Mouse (Mus musculus): ENCODE data around the gene Fuca1. TPM values are rescaled to one million over a fixed set of nuclear protein-coding genes. Genes with fewer than 3 reads are reported as not detected.

Gene Fuca1
- polyA plus RNA-seq, 1 experiment, result 29.8 TPM

GRCm38 (mm10) chr4:135949475-135949874, 28.9 kb downstream of the Fuca1 start:
- no peaks in the 10 kb centered on the region for H3K36me3 ChIP-seq (ENCODE audit: control insufficient read depth, insufficient read depth)
- H3K27me3 ChIP-seq (ENCODE audit: control insufficient read depth, insufficient read depth, insufficient read length), result no peaks in the 10 kb centered on the region
- no peak for TF ChIP-seq TCF3 (IDR thresholded peaks at IDR 0.05; ENCODE audit: insufficient read length, low read depth)
- TF ChIP-seq MYOD1 (IDR thresholded peaks at IDR 0.05; ENCODE audit: control insufficient read depth in 1 of 3, insufficient read length in 2 of 3, low read depth in 2 of 3), result no peak
- TF ChIP-seq MAX (IDR thresholded peaks at IDR 0.05; ENCODE audit: low read depth), result no peak
- no peak for TF ChIP-seq E2F4 (IDR thresholded peaks at IDR 0.05; ENCODE audit: insufficient read depth)
- no peak for TF ChIP-seq CEBPB (IDR thresholded peaks at IDR 0.05; ENCODE audit: insufficient read depth, poor library complexity, severe bottlenecking)
- TF ChIP-seq POLR2A (IDR thresholded peaks at IDR 0.05; ENCODE audit: insufficient read length, low read depth), result no peak
- no peak for TF ChIP-seq MYOG (IDR thresholded peaks at IDR 0.05; ENCODE audit: control insufficient read depth in 1 of 3, insufficient read depth in 1 of 3, insufficient read length in 2 of 3, low read depth in 2 of 3)
- no peak for TF ChIP-seq TCF12 (IDR thresholded peaks at IDR 0.05; ENCODE audit: insufficient read depth, poor library complexity, severe bottlenecking)
- no peak for TF ChIP-seq SRF (IDR thresholded peaks at IDR 0.05; ENCODE audit: control insufficient read depth, insufficient read length, low read depth)
- no peak for TF ChIP-seq REST (IDR thresholded peaks at IDR 0.05; ENCODE audit: insufficient read depth, insufficient read length)
- TF ChIP-seq POLR2AphosphoS2 (IDR thresholded peaks at IDR 0.05; ENCODE audit: insufficient read length, low read depth), result no peak
- H3K4me2 ChIP-seq (ENCODE audit: low read depth), result no peak overlapping the region
- no peak overlapping the region for H3K4me3 ChIP-seq
- no peak overlapping the region for H3ac ChIP-seq (ENCODE audit: control insufficient read depth, insufficient read length)
- H3K79me2 ChIP-seq (ENCODE audit: control insufficient read depth, insufficient read depth), result peaks cover 18% of the 10 kb centered on the region

- no peak overlapping the region for H3ac ChIP-seq (ENCODE audit: control insufficient read depth, insufficient read length)
- H3K4me2 ChIP-seq (ENCODE audit: low read depth), result no peak overlapping the region
- peaks cover 18% of the 10 kb centered on the region for H3K79me2 ChIP-seq (ENCODE audit: control insufficient read depth, insufficient read depth)
- H3K27me3 ChIP-seq (ENCODE audit: control insufficient read depth, insufficient read depth, insufficient read length), result no peaks in the 10 kb centered on the region
- H3K36me3 ChIP-seq (ENCODE audit: control insufficient read depth, insufficient read depth), result no peaks in the 10 kb centered on the region
- H3K4me3 ChIP-seq, result no peak overlapping the region
- no peak for TF ChIP-seq MYOD1 (IDR thresholded peaks at IDR 0.05; ENCODE audit: control insufficient read depth in 1 of 3, insufficient read length in 2 of 3, low read depth in 2 of 3)
- no peak for TF ChIP-seq SRF (IDR thresholded peaks at IDR 0.05; ENCODE audit: control insufficient read depth, insufficient read length, low read depth)
- no peak for TF ChIP-seq USF1 (IDR thresholded peaks at IDR 0.05; ENCODE audit: low read depth)
- no peak for TF ChIP-seq TCF12 (IDR thresholded peaks at IDR 0.05; ENCODE audit: insufficient read depth, poor library complexity, severe bottlenecking)
- TF ChIP-seq MAX (IDR thresholded peaks at IDR 0.05; ENCODE audit: low read depth), result no peak
- no peak for TF ChIP-seq MYOG (IDR thresholded peaks at IDR 0.05; ENCODE audit: control insufficient read depth in 1 of 3, insufficient read depth in 1 of 3, insufficient read length in 2 of 3, low read depth in 2 of 3)
- TF ChIP-seq CEBPB (IDR thresholded peaks at IDR 0.05; ENCODE audit: insufficient read depth, poor library complexity, severe bottlenecking), result no peak
- TF ChIP-seq E2F4 (IDR thresholded peaks at IDR 0.05; ENCODE audit: insufficient read depth), result no peak
- no peak for TF ChIP-seq POLR2AphosphoS2 (IDR thresholded peaks at IDR 0.05; ENCODE audit: insufficient read length, low read depth)
- no peak for TF ChIP-seq REST (IDR thresholded peaks at IDR 0.05; ENCODE audit: insufficient read depth, insufficient read length)
- no peak for TF ChIP-seq POLR2A (IDR thresholded peaks at IDR 0.05; ENCODE audit: insufficient read length, low read depth)
- TF ChIP-seq TCF3 (IDR thresholded peaks at IDR 0.05; ENCODE audit: insufficient read length, low read depth), result no peak
Observed at GRCm38 (mm10) chr4:135949911-135950310, 29.4 kb downstream of the Fuca1 start.

DNA sequence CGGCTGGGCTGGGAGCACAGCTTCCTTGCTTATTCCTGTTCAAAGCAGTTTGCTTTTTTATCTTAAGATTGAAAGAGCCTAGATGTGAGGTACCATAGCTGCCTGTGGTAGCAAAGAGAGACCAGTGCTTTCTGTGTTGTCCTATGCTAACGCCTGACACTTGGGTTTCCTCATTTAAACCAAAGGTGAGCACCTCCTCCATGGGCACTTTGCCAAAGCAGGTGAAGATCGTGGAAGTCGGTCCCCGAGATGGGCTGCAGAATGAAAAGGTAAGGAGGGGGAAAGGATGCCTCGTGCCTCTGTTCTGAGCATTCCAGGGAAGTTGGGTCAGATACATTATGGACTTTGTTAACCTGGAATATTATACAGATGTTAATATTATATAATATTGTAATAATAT, 29.8 kb downstream of the Fuca1 start:
- no peaks in the 10 kb centered on the region for H3K36me3 ChIP-seq (ENCODE audit: control insufficient read depth, insufficient read depth)
- H3K4me2 ChIP-seq (ENCODE audit: low read depth), result no peak overlapping the region
- no peak overlapping the region for H3K4me3 ChIP-seq
- no peaks in the 10 kb centered on the region for H3K27me3 ChIP-seq (ENCODE audit: control insufficient read depth, insufficient read depth, insufficient read length)
- TF ChIP-seq TCF3 (IDR thresholded peaks at IDR 0.05; ENCODE audit: insufficient read length, low read depth) (no peak), MYOG (IDR thresholded peaks at IDR 0.05; ENCODE audit: control insufficient read depth in 1 of 3, insufficient read depth in 1 of 3, insufficient read length in 2 of 3, low read depth in 2 of 3) (no peak), POLR2AphosphoS2 (IDR thresholded peaks at IDR 0.05; ENCODE audit: insufficient read length, low read depth) (no peak)
- peaks cover 18% of the 10 kb centered on the region for H3K79me2 ChIP-seq (ENCODE audit: control insufficient read depth, insufficient read depth)
- no peak overlapping the region for H3ac ChIP-seq (ENCODE audit: control insufficient read depth, insufficient read length)

DNA sequence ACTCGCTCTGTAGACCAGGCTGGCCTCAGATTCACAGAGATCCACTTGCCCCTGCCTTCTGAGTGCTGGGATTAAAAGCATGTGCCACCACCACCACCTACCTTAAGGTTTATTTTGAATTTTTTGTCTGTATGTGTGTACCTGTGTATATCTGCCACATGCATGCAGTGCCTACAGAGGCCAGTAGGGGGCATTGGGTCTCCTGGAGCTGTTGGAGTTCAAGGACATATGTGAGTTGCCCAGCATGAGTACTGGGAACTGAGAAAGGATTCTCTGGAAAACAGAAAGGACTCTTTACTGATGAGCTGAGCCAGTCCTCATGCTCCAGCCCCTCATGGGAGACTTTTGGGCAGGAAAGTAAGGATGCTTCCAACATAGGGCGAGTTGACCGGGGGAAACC, 31.0 kb downstream of the Fuca1 start:
- TF ChIP-seq MYOD1 (IDR thresholded peaks at IDR 0.05; ENCODE audit: control insufficient read depth in 1 of 3, insufficient read length in 2 of 3, low read depth in 2 of 3) (no peak), SRF (IDR thresholded peaks at IDR 0.05; ENCODE audit: control insufficient read depth, insufficient read length, low read depth) (no peak), POLR2A (IDR thresholded peaks at IDR 0.05; ENCODE audit: insufficient read length, low read depth) (no peak), USF1 (IDR thresholded peaks at IDR 0.05; ENCODE audit: low read depth) (no peak), POLR2AphosphoS2 (IDR thresholded peaks at IDR 0.05; ENCODE audit: insufficient read length, low read depth) (no peak), E2F4 (IDR thresholded peaks at IDR 0.05; ENCODE audit: insufficient read depth) (no peak), TCF3 (IDR thresholded peaks at IDR 0.05; ENCODE audit: insufficient read length, low read depth) (no peak), MYOG (IDR thresholded peaks at IDR 0.05; ENCODE audit: control insufficient read depth in 1 of 3, insufficient read depth in 1 of 3, insufficient read length in 2 of 3, low read depth in 2 of 3) (no peak), CEBPB (IDR thresholded peaks at IDR 0.05; ENCODE audit: insufficient read depth, poor library complexity, severe bottlenecking) (no peak), REST (IDR thresholded peaks at IDR 0.05; ENCODE audit: insufficient read depth, insufficient read length) (no peak), MAX (IDR thresholded peaks at IDR 0.05; ENCODE audit: low read depth) (no peak), TCF12 (IDR thresholded peaks at IDR 0.05; ENCODE audit: insufficient read depth, poor library complexity, severe bottlenecking) (no peak)
- H3ac ChIP-seq (ENCODE audit: control insufficient read depth, insufficient read length), result no peak overlapping the region
- H3K36me3 ChIP-seq (ENCODE audit: control insufficient read depth, insufficient read depth), result no peaks in the 10 kb centered on the region

DNA sequence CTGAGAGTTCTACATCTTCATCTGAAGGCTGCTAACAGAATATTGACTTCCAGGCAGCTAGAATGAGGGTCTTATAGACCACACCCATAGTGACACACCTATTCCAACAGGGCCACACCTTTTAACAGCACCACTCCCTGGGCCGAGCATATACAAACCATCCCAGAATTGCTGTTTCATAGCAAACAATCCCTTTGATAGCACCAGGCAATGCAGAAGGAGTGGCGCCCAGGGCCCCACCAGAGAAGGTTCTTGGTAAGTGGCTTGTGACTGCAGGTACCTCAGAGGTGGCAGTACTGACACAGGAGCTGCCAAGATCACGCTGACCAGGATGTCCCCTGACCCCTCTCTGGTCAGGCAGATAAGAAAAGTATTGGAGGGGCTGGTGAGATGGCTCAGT, 32.6 kb downstream of the Fuca1 start:
- TF ChIP-seq MYOG (IDR thresholded peaks at IDR 0.05; ENCODE audit: control insufficient read depth in 1 of 3, insufficient read depth in 1 of 3, insufficient read length in 2 of 3, low read depth in 2 of 3), result no peak
- Histone ChIP-seq H3ac (ENCODE audit: control insufficient read depth, insufficient read length) (no peak overlapping the region), H3K36me3 (ENCODE audit: control insufficient read depth, insufficient read depth) (no peaks in the 10 kb centered on the region), H3K4me3 (no peak overlapping the region), H3K4me2 (ENCODE audit: low read depth) (no peak overlapping the region), H3K27me3 (ENCODE audit: control insufficient read depth, insufficient read depth, insufficient read length) (no peaks in the 10 kb centered on the region), H3K79me2 (ENCODE audit: control insufficient read depth, insufficient read depth) (peaks cover 2% of the 10 kb centered on the region)

More for the DNA sequence above, 31.0 kb downstream of the Fuca1 start:
- peaks cover 18% of the 10 kb centered on the region for H3K79me2 ChIP-seq (ENCODE audit: control insufficient read depth, insufficient read depth)
- no peaks in the 10 kb centered on the region for H3K27me3 ChIP-seq (ENCODE audit: control insufficient read depth, insufficient read depth, insufficient read length)
- H3K4me2 ChIP-seq (ENCODE audit: low read depth), result no peak overlapping the region
- H3K4me3 ChIP-seq, result no peak overlapping the region

All from myocyte (in vitro differentiated cells).